Mouse (Mus musculus): ENCODE results near the gene Serpinb6a.

- 0 out of 2 replicates have a peak, but pooled peaks have one; percentile 29 for TF ChIP-seq CTCF (conservative IDR thresholded peaks at IDR 0.05; ENCODE audit: insufficient read depth, insufficient read length, low read depth, low read length)
- TF ChIP-seq POLR2A (IDR thresholded peaks at IDR 0.05; ENCODE audit: low read depth, low read length), result peak; percentile 32
Observed at GRCm38 (mm10) chr13:33964206-33965046, 38.2 kb downstream of the Serpinb6a start, which contains the start of gene Nqo2.
